Mouse (Mus musculus) CH12.LX (cell line): ENCODE results near the gene Ext2.

Experiments
- POLR2A ChIP-seq: IDR thresholded peaks from 2 replicates; pipeline ENCODE4 v1.6.1; 2011; ENCODE audit warnings: low read depth, mild to moderate bottlenecking, improper control_type of control experiment, low read length
- TBP ChIP-seq: conservative IDR thresholded peaks from 2 replicates; pipeline ENCODE4 v1.6.1; 2011; ENCODE audit warnings: low read depth, low read length, improper control_type of control experiment
- ZMIZ1 ChIP-seq: IDR thresholded peaks from 2 replicates; pipeline ENCODE4 v1.6.1; 2012; ENCODE audit warnings: low read depth, mild to moderate bottlenecking, inconsistent platforms, low read length, improper control_type of control experiment
- ZNF384 ChIP-seq: IDR thresholded peaks from 2 replicates; pipeline ENCODE4 v1.6.1; 2012; ENCODE audit warnings: low read depth, low read length, improper control_type of control experiment, inconsistent platforms

DNA sequence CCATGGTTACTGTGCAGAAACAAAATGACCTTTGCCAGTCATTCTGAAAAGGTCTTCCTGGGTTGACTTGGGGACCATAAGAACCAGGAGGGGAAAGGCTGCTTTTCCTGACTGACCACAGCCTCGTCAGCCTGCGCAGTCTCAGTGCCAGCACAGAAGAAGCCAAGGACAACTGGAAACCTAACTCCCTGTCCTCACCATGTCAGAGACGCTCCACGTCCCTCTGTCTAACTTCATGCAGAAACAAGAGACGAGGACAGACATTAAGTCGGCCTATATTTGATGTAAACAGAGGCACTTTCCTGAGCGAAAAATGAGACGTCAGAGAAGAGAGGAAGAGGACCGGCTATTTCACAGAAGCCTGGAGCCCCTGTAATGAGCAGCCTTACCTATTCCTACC is 76.6 kb downstream of the Ext2 start:
- TF ChIP-seq POLR2A (no peak), TBP (no peak), ZMIZ1 (no peak), ZNF384 (no peak)
